Mouse (Mus musculus) kidney, adult 9 months (tissue): Measurements from ENCODE around the gene Sdk2.

ENCODE experiments used
- DNase-seq: peaks from one replicate; pipeline ENCODE4 v3.0.0; 2022

Sdk2 gene

DNA sequence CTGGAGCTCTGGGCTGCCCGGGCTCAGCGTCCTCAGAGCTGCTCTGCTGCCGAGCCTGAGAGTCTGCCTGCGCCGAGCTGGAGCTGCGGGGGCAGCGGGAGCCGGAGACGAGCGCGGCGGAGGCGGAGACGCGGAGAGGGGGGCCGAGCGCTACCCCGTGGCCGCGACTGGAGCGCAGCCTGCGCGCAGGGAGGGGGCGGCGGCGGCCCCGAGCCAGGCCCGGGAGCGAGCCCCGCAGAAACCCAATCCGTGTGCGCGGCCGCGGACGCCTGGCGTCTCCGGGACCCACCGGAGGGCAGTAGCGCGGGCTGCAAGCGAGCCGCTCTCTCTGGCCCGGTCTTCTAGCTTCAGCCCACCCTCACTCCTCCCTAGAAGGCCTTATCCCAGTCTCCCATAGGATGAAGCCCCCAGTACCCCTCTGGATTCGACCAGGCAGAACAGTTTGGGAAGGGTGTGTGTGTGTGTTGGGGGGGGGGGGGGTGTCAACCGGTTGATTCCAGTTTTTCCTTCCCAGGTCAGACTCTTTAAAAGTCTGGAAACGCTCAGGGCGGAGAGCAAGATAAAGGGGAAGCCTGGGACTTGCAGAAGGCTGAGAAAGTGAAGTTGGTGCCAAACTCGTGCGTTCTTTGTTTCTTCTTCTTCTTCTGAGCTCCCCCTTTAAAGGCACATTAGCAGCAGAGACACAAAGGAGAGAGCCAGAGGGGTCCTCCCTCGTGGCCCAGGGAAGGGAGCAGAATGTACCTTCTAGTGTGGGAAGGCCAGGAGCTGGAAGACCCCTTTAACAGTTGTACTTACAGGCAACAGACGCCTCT lies at the start of gene Sdk2:
Gene Sdk2, minus strand, starts transcription at position 96 of the 812 bp plus-strand sequence.
- DNase-seq, result no peak

- DNase-seq, result no peak
These were observed 48.2 kb upstream of the Sdk2 start for GRCm38 (mm10) chr11:114115077-114115476.

- DNase-seq, result no peak
These were observed 47.8 kb upstream of the Sdk2 start for GRCm38 (mm10) chr11:114114674-114115073.

- no peak for DNase-seq
These were observed 44.0 kb upstream of the Sdk2 start for GRCm38 (mm10) chr11:114110851-114111250.

DNA sequence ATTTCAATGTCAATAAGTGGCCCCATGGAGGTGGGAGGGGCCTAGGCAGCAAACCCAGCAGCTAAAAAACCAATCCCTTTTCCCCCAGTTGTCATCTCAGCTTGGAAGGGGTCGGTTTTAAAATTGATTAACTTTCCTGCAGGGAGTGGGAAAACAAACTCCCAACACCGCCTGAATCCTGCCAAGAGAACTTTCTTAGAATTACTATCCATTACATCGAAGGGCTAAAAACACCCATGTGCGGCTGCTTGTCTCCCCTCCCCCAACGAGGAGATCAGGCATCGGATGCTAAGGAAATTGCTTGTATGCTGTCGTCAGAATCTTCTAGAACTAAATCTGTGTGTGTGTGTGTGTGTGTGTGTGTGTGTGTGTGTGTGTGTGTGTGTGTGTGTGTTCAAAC lies 26.8 kb upstream of the Sdk2 start:
- no peak for DNase-seq

DNA sequence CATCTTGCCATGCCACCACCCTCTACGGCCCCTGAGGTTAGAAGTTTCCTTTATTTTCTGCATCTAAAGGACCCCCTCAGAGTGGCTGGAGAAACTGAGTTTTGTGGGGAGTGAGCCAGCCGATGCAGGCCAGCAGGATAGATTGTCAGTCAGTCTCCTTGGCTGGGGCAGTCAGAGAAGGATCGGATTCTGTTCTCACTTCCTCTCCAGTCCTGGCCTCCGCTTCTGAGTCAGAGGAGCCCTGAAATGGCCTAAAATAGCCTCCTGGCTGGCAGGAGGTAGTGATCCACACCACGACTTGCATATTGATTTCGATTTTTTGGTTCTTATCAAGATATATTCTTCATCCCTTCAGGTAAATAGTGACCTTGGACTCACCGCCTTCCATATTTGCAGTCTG lies 26.3 kb upstream of the Sdk2 start:
- no peak for DNase-seq

DNA sequence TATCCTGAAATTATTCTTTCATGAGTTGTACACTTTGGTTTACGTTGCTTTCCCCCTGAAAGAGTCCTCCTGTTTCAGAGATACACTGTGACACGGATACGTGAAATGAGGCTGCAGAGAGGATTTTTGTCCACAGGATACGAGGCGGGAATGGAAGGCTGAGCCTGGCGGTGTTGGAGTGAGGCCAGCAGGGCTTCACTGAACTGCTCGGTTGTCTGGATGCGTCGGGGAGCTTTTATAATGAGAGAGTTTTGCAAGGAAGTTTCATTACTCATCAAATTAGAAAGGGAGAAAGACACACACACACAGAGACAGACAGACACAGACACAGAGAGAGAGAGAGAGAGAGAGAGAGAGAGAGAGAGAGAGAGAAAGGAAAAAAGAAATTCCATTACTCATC lies 13.8 kb upstream of the Sdk2 start:
- no peak for DNase-seq

DNA sequence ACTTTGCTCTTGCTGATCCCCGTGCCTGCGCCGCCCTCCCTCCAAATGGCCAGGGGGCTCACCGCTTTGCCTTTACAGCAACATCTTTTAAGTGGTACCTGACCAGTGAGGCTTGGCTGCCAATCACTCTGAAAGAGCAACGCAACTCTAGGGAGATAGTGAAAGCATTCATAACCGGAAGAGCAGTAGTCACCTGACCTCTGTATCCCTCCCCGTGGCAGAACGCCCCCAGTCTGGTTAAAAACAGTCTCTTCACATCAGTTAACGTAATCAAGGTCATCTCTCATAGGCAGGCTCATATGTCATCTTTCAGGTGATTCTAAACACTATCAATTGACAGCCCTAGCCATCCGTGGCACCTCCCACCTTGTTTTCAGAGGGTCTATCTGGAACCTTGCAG lies 5.8 kb upstream of the Sdk2 start:
- DNase-seq, result no peak

GRCm38 (mm10) chr11:114071998-114072397 lies 5.2 kb upstream of the Sdk2 start:
- DNase-seq, result peak; percentile 3

DNA sequence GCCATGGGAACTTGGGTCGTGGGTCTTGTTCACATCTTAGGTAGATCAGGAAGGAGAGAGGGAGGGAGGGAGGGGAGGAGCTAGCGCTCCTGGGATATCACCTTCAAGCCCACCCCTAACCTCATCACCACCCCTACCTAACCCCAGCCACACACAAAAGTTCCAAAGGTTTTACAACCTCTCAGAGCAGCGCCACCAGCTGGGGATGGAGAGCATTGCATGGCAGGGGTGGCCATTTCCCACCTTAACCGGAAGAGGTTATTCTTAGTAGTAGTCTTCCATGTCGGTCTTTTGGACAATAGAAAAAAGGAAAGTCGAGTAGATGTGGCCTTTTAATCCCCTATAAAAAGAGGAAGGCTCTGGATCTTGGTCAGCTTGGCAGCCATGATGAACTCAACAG lies 4.0 kb upstream of the Sdk2 start:
- no peak for DNase-seq

GRCm38 (mm10) chr11:114070131-114070530 lies 3.3 kb upstream of the Sdk2 start:
- no peak for DNase-seq

DNA sequence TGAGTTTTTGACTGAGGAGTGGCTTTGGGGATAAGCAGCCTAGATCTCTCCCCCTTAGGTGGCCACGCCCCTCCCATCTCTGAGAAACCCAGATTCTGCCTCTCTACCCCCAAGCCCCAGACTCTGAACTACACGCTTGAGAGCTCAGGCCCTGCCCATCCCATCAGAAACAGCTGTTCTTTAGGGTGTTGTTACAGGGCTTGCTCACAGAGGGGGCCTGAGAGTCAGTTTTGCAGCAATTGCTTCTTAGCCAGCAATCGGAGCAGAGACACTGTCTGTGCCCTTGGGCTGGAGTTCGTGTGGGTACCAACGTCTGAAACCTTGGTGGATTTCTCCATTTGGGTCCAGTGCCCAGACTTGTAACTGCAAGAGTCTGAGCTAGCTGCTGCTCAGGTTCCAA lies 1.5 kb upstream of the Sdk2 start:
- DNase-seq, result peak; percentile 33

DNA sequence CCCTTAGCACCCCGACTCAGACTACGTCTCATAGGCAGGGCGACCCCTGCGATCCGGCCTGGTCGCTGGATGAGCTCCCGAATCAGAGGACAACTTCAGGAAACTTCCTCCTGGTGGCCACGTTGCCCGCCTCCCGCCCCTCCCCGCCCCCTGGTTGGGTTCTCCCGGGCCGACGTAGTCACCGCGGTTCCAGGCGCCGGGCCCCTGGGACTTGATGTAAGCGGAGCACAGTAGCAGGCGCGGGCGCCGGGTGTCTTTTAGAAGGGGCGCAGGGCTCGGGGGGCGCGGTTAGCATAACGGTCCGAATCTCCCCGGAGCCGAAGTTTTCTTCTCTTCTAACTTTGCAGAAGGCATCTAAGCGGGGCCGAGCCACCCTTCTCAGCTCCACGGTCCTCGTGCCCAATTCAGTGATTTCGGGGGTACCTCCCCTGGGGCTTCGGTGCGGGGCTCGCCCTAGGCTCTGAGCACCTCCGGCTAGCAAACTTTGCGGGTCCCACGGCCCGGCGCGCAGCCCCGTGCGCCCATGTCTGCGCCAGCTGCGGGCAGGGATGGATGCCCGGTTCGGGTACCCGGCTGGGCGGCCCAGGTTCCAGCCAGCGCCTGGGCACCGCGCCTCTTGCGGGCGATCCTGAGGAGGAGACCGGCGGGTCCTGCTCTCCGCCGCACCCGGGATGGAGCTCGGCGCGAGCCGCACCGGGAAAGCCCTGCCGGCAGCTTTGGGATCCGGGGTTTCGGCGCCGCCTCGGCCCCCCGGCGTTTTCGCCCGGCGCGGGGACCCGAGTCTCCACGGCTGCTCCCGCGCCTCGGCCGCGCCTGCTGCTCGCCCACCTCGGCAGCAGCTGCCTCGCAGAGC lies 522 bp downstream of the Sdk2 start:
- DNase-seq, result no peak

DNA sequence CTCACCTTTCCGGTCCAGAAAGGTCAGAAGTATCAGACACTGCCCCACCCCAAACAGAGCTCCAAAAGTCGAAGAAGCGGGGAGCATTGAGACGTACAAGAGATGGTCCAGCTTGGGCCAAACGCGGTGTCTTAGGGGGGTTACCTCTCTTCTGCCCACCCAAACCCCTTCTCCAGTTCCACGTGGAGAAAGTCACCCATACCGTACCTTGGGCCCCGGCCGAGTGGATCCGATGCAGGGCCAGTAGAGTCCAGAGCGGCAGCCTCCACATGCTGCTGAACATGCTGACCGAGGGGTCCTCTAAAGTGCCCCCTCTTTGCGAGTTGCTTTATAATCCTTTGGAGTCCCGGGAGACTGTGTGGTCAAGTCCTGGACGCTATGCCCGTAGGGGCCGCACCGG lies 1.2 kb downstream of the Sdk2 start:
- no peak for DNase-seq

GRCm38 (mm10) chr11:114064871-114065388 lies 1.9 kb downstream of the Sdk2 start:
- no peak for DNase-seq

GRCm38 (mm10) chr11:114061946-114062345 lies 4.9 kb downstream of the Sdk2 start:
- DNase-seq, result no peak

DNA sequence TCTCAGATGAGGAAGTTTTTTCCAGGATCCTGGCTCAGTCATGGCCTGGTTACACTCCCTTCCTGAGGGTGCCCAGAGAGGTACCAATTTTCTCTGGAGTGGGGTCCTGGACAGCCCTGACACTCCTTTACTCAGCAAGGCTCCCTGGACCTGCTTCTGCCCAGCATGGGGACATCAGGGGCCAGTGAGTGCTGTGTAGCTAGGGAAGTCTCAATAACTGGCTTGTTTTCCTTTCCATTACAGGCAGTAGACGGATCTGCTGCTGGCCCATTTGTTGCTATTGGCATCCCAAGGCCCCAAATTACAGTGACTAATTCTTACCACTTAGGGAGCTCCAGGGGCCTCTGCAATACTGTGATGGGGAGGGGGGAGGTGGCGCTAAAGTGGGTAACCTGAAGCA lies 5.6 kb downstream of the Sdk2 start:
- DNase-seq, result no peak

DNA sequence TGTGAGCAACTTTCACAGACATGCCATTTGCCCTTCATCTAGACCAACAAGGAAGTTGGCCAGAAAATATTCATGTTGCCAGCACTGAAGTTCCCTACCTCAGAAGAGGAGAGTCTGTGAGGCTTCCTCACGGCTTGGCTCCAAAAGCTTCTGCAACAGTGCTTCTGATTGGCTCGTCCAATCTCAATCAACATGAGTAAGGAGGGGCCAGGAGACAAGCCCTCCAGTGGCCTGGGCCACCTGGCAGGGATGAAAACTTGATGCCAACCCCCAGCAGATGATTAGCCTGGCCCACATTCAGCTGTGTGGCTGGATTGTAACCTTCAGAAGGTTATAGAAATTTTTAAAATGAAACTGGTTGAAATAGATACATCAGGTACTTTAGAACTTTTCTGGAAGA lies 10.5 kb downstream of the Sdk2 start:
- DNase-seq, result no peak

- DNase-seq, result no peak
These were observed 12.1 kb downstream of the Sdk2 start for GRCm38 (mm10) chr11:114054581-114055315.

GRCm38 (mm10) chr11:114051361-114051760 lies 15.5 kb downstream of the Sdk2 start:
- no peak for DNase-seq

- DNase-seq, result no peak
These were observed 16.3 kb downstream of the Sdk2 start for GRCm38 (mm10) chr11:114050511-114050910.

DNA sequence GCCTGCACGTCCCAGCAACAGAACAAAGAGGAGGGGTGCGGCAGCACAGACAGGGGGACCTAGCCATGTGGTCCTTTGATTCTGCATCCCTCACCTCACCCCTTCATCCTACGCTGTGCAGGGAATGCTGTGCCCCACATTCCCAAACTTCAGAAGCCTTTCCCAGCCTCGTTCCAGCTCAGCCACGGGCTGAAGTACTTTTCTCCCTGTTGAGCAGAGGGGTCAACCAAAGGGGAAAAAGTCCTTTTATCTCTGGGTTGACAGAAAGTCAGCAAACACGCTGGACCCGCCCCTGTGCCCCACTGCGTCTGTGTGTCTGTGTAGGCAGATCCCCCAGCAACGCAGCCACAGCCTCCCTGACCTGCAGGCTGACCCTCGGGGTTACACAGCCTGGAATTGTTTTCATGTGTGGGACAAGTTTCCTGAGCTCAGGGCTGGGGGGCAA lies 18.9 kb downstream of the Sdk2 start:
- DNase-seq, result no peak

DNA sequence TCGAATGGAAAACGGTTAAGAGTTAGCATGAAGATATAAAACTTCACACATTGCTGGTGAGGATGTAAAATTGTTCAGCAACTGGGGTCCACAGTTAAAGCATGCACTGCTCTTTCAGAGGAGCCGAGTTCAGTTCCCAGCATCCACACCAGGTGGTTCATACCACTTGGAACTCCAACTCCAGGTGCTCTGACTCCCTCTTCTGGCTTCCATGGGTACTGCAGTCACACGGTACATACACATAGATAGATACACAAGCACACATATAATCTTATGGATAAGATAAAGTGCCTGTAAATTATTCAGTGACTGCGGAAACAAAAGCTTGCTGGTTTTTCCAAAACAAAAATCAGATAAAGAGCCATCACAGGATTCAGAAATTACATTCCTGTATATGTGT lies 19.9 kb downstream of the Sdk2 start:
- DNase-seq, result no peak
